Mouse (Mus musculus) gastrocnemius, postnatal 36 days (tissue): ENCODE measurements around the gene Snrnp70. TPM values are rescaled to one million over a fixed set of nuclear protein-coding genes. Genes with fewer than 3 reads are reported as not detected.

ENCODE experiments used
- DNase-seq, 2 experiments: peaks; one replicate each; pipeline ENCODE4 v3.0.0; 2022
- intact Hi-C: fragments of 180-260 bp; cut with DNase I; formaldehyde crosslinking; loops from one replicate; pipeline ENCODE4 v1.15.1; 2025
- total RNA-seq, 2 experiments: library from RNA; stranded (reverse); gene quantifications; 2 replicates each; pipeline ENCODE4 v1.2.3; 2021

The Snrnp70 gene
- total RNA-seq, 2 experiments from 2014 or later: 70.2 to 84.1 TPM

DNA sequence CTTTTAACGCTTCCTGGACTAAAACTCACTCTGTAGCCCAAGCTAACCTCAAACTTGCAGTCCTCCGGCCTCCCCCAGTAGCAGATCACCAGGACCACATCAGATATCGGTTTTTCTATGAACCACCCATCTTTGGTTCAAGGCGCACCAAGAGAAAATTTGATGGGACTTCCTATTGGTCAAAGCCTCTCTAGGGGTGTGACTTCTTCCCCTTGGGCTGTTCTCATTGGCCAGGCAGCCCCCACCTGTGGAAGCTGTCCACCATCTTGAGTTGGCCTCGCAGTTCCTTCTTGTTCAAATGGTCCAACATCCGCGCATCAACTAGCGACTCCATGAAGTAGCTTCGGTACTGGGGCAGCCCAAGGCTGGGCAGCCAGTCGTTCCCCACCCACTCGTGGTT is 53.5 kb downstream of the Snrnp70 start:
- intact Hi-C loops: loop anchor here (2.0 kb wide), 1 partner anchor 31 kb away; no protein-coding TSS in a partner anchor
- DNase-seq: no peak

DNA sequence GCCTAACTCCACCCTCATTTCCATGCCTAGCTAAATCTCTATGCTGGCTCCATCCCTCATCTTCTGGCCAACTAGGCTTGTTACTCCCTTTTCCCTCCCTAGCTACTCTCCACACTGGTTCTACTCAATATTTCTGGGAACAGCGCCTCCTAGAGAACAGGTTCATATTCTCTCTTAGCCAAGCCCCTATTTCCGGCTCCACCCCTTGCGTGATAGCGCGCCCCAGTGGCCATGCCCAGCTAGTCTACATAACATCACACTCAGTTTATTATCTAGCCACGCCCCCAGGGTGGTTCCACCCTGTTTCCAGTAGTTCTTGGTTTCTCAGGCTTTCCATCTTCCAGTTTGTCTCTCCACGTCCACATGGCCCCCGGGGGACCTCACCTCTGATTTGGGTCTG is 54.2 kb downstream of the Snrnp70 start:
- intact Hi-C loops: no loop called here
- peak; percentile 62 to 72 for DNase-seq

DNA sequence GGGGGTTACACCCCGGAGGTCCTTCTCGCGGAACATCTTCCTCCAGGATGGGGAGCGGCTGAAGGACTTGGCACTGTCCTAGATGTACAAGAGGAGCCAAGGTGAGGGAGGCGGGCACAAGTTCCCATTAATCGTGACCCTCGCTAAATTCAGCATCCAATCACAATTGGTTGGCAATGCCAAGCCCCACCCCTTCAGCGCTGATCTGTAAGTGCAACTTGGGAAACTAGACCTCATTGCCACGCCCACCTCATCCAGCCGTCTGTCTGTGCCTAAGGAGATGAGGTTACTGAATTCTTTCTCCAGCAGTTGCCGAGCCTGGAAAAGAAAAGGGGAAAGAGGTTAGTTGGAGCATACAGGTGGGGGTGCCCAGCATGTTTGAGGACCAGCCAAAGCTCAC is 54.9 kb downstream of the Snrnp70 start:
- intact Hi-C loops: no loop called here
- DNase-seq: no peak

DNA sequence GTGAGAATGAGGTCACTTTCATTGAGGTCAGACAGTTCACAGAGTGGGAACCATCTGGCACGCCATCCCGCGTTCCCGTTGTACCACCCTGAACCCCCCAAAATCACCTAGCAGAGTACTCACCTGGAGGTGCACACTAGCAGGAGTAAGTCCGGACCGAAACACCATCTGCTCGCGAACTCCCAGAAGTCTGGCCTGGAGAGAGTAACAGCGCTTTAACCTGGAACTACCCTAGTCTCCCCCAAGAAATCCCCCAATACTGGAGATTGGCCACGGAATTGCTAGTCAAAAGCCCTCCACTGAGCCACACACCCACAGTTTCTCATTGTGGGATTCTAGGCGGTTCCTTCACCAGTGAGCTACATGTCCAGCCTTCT is 55.5 kb downstream of the Snrnp70 start:
- intact Hi-C loops: no loop called here
- DNase-seq: no peak

DNA sequence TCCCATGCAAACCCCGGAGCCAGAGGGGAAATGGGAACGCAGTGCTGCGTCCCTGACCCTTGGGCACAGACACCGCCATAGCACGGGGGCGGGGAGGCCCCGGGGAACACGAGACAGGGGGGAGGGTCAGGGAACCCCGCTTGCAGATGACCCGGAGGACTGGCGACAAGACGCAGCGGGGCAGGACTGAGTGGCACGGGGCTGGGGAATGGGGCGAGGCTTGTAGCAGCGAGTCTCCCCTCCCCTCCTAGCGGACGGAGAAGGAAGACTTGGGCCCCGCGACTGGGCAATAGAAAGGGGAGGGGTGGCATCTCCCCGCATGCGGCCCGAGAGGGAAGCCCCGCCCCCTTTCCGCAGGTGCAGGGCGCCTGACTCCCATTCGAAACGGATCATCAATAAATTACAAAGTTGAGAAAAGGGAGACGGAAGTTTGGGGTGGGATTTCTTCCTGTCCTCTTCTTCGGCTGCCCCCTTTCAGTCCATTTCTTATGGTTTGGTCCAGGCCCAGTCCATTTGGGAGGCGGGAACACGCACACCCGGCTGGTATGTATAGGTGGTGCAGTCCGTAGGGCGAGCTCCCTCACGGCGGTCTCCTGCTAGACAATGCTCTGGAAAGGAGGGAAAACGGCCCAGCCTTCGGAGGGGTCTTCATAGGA is 56.0 kb downstream of the Snrnp70 start:
- intact Hi-C loops: no loop called here
- DNase-seq: peak in 1 of 2 experiments; percentile 43

DNA sequence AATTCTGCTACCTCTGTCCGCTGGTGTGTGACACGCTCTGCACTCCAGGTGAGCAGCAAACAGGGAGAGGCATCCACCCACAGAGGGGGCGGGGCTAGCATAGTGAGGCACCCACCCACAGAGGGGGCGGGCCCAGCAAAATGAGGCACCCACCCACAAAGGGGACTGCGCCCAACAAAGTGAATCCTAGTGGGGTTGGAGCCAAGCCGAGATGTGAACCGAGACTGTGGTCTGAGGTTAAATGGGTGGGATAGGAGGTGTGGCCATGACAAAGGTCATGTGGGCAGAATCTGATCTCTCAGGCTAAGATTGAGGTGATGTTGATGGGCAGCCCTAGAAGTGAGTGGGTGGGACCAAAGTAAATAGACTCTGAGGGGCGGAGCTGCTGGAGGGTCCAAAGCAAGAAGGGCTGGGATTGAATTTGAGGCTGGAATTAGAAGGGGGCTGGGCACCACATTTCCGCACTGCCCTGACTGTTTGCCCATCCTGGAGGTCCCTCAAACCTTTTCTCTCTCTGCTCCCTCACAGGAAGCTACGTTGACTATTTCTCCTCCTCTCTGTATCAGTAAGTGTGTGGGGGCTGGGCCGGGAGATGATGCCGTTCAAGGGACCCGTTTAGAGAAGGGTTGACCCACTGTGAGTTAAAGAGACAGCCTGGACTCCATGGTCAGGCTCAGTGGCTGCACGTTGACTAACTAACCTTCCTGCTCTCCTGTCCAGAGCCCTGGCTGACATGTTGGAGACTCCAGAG is 57.2 kb downstream of the Snrnp70 start:
- intact Hi-C loops: no loop called here
- DNase-seq: no peak

DNA sequence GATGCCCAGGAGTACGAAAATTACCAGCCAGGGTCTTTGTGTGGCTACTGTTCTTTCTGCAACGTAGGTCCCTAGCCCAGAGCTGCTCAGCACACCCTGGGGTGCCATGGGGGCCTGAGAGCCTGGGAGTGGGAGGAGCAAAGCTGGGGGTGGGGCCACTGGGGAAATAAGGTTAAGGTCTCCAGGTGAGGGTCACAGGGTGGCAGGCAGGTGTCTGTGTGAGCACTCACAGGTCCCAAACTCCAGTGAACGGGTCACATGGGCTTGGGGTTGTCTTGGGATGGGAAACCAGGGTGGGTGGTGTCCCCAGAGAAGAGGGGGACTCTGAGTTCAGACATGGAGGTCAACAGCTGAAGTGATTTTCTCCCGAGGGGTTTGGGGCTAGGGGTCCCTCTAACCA is 58.1 kb downstream of the Snrnp70 start:
- DNase-seq: no peak
- intact Hi-C loops: no loop called here

DNA sequence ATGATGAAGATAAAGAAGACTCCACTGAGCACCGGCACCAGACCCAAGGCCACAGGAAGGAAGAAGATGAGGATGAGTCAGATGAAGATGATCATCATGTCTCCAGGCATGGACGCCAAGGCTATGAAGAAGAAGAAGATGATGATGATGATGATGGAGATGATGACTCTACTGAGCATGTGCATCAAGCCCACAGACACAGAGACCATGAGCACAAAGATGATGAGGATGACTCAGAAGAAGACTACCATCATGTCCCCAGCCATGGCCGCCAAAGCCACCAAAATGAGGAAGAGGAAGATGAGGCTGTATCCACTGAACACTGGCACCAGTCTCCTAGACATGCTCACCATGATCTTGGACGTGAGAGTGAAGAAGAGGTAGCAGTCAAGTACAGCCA is 59.2 kb downstream of the Snrnp70 start:
- intact Hi-C loops: no loop called here
- DNase-seq: no peak

DNA sequence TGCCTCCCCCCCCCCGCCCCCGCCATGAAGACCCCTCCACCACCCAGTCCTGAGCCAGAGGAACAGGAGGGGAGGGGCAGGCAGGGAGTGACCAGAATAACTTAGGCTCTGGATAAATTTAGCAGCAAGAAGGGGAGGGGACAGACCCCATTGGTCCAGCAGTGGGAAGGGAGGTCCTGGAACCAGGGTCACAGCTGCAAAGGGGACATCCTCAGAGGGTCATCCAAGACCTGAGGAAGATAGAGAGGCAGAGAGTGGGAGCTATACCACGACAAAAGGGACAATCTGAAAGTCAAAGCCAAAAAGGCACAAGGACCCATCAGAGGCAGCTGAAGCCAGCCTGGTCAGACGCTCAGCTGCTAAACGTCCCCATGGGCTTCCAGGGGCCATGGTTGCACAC is 60.5 kb downstream of the Snrnp70 start, which contains the start of gene Hrc:
Gene Hrc (plus strand): TSS at position 235 of the 400 bp plus-strand sequence.
- intact Hi-C loops: no loop called here

DNA sequence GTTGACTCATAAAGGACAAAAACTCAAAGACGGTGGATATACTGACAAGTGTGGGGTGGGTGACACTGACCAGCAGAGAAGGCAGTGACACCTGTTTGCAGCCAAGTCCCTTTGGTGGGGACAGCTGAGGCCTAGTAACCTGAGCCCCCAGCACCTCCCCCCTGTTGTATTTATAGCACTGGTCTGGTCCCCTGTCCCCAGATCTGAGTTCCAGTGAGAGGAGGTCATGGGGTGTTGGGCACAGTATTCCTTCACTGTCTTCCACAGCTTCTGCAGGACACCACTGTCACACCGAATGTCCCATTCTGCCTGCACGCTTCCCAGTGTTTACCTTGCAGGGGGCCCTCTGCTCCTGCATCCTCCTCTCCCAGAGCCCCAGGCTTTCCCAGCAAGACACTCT is 60.9 kb downstream of the Snrnp70 start:
- DNase-seq: peak; percentile 37 to 44
- intact Hi-C loops: no loop called here

More for the DNA sequence above, 60.5 kb downstream of the Snrnp70 start, which contains the start of gene Hrc:
- DNase-seq: peak; percentile 25 to 50

DNA sequence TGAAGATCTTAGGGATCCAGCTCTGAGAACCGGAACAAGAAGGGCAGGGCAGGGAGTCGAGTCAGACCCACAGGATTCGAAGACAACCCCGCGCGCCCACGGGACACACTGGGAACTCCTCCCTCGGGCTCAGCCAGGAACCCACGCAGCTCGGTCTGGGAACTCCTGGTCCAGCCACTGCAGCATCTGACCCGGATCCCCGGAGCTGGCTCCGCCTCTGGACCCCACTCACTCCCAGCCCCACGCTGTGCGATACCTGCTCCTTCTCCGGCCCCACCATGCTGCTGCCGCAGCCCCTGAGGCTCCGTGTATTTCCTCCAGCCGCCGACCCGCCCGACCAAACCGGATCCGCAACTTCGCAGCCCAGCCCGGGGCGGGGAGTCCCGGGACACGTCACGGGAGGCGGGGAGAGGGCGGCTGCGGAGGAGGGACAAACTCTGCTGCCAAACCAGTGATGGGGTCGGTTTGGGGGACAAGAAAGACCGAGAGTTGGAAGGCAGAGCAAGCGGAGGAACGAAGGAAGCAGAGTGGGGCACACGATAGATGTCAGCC is 62.0 kb downstream of the Snrnp70 start, which contains the start of gene Trpm4:
Gene Trpm4 (minus strand): TSS at position 350 of the 552 bp plus-strand sequence.
- DNase-seq: peak; percentile 83 to 88
- intact Hi-C loops: no loop called here

DNA sequence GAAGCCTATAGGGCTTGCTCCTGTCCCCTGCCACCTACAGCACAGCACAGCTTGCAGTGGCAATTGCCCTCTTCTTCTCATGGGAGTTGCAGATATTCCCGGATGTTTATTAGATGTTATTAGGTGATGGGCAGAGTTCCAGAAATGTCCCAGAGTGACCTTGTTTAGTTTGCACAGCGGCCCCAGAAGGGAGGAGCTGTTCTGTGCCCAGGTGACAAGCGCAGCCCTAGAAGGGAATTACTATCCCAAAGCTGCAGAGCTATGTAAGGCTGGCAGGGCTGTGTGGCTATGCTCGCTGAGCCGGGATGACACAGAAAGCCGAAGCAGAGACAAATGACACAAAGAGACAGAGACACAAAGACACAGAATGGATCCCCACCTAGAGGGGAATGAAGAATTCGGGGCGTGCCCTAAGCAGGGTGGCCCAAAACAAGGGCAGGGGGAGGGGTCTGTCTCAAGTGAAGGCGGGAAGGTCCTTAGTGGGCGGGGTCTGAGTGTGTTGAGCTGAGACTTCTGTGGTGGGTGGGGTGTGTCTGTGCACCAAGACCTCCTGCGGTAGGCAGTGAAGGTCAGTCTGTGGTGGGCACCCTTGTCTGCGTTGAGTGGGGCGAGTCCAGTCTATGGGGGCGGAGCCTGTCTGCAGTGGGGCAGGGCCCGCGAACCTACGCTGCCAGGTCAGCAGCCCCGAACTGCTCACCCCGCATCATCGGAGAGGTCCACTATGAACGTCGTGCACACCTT is 62.7 kb downstream of the Snrnp70 start:
- no peak for DNase-seq
- intact Hi-C loops: no loop called here

DNA sequence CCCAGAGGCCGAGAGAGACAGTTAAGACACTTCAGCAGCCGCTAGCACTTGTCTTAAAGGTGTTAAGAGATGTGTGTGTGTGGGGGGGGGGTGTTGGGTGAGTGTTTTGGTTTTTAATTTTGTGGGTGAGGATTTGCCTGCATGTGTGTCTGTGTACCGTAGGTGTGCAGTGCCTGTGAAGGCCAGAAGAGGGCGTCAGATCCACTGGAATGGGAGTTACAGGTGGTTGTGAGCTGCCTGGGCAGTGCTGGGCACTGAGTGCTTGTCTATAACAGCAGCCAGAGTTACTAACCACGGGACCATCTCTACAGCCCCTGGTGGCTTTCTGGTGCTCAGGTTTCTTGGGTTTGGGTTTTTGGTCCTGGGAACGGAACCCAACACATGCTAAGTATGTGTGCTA is 64.0 kb downstream of the Snrnp70 start:
- no peak for DNase-seq
- intact Hi-C loops: no loop called here

DNA sequence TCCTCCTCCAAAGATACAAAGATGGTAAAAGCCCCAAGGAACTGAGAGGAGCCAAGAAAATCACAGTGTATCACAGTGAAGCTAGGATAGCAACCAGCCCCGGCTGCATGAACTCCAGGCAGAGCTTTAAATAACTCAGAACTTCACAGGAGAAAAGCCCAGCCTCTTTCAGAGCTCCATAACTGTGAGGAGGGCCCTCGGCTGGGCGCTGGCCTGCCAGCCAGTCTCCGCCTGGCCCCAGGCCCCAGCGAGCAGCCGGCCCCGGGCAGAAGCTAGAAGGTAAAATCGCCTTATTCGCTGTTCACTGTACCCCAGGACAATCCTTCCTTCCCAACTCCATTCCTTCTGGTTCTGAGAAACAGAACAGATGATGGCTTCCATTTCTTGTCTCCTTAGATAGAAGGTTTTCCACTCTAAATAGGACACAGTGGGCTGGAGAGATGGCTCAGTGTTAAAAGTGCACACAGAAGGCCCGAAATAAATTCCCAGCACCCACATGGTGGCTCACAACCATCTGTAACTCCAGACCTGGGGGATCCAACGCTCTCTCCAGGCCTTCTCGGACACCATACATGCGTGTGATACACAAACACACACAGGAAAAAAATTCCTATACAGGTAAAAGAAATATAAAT is 66.6 kb downstream of the Snrnp70 start:
- DNase-seq: no peak
- intact Hi-C loops: no loop called here

Other genes starting within 250 kb of the Snrnp70 start
- 10 to 100 TPM; 28.6 to 36.2 TPM for gene Pih1d1, start 241.4 kb downstream of the Snrnp70 start, total RNA-seq
- gene Aldh16a1, start 241.2 kb downstream of the Snrnp70 start, total RNA-seq: 10 to 100 TPM; 10.6 to 14.3 TPM
- gene Slc17a7, start 231.8 kb downstream of the Snrnp70 start, total RNA-seq: under 1 TPM; 0.76 to 0.79 TPM
- not detected for gene Gfy, start 216.2 kb downstream of the Snrnp70 start, total RNA-seq
- gene Pth2, start 214.7 kb downstream of the Snrnp70 start, total RNA-seq: not detected
- gene Ccdc155, start 190.8 kb downstream of the Snrnp70 start, total RNA-seq: not detected
- gene Dkkl1, start 183.6 kb downstream of the Snrnp70 start, total RNA-seq: not detected
- 1 to 10 TPM; 2.7 to 3.3 TPM for gene Tead2, start 180.0 kb downstream of the Snrnp70 start, total RNA-seq
- 1 to 10 TPM in 1 of 2 experiments, under 1 TPM in 1; 0.79 to 1.5 TPM for gene Cd37, start 156.6 kb downstream of the Snrnp70 start, total RNA-seq
- not detected for gene Slc6a16, start 154.7 kb downstream of the Snrnp70 start, total RNA-seq
- not detected for gene Slc6a21, start 118.2 kb downstream of the Snrnp70 start, total RNA-seq
- 10 to 100 TPM; 20.1 to 20.7 TPM for gene Trpm4, start 62.0 kb downstream of the Snrnp70 start, total RNA-seq
- gene Hrc, start 60.5 kb downstream of the Snrnp70 start, total RNA-seq: 100 to 1,000 TPM; 818 to 890 TPM
- gene Ppfia3, start 28.7 kb downstream of the Snrnp70 start, total RNA-seq: under 1 TPM; 0.07 to 0.08 TPM
- not detected for gene Lin7b, start 25.2 kb downstream of the Snrnp70 start, total RNA-seq
- 10 to 100 TPM; 78.3 to 85.9 TPM for gene Kcna7, start 9.9 kb upstream of the Snrnp70 start, total RNA-seq
- gene Ntf5, start 18.0 kb upstream of the Snrnp70 start, total RNA-seq: 1 to 10 TPM; 3.4 to 5.5 TPM
- gene Lhb, start 25.1 kb upstream of the Snrnp70 start, total RNA-seq: under 1 TPM; 0.54 to 0.67 TPM
- gene Gys1, start 39.1 kb upstream of the Snrnp70 start, total RNA-seq: 100 to 1,000 TPM; 275 to 279 TPM
- gene Ruvbl2, start 42.4 kb upstream of the Snrnp70 start, total RNA-seq: 10 to 100 TPM; 22.1 to 23.0 TPM
- gene Ftl1, start 64.1 kb upstream of the Snrnp70 start, total RNA-seq: 100 to 1,000 TPM; 132 to 146 TPM
- gene Bax, start 71.2 kb upstream of the Snrnp70 start, total RNA-seq: 10 to 100 TPM; 13.8 to 14.6 TPM
- under 1 TPM in 1 of 2 experiments, not detected in 1; 0.39 TPM for gene Tulp2, start 86.1 kb upstream of the Snrnp70 start, total RNA-seq
- 1 to 10 TPM; 6.1 to 6.6 TPM for gene Gm45808, start 91.1 kb upstream of the Snrnp70 start, total RNA-seq
- 10 to 100 TPM; 11.4 to 12.8 TPM for gene Dhdh, start 93.1 kb upstream of the Snrnp70 start, total RNA-seq
- gene Nucb1, start 114.7 kb upstream of the Snrnp70 start, total RNA-seq: 10 to 100 TPM; 48.6 to 65.4 TPM
- gene Ppp1r15a, start 130.5 kb upstream of the Snrnp70 start, total RNA-seq: 10 to 100 TPM; 22.9 to 25.3 TPM
- 1 to 10 TPM; 3.0 to 4.8 TPM for gene Plekha4, start 130.6 kb upstream of the Snrnp70 start, total RNA-seq
- gene Hsd17b14, start 159.2 kb upstream of the Snrnp70 start, total RNA-seq: 1 to 10 TPM; 1.9 to 2.8 TPM
- gene Bcat2, start 174.4 kb upstream of the Snrnp70 start, total RNA-seq: 10 to 100 TPM; 55.7 to 86.8 TPM
- gene Fgf21, start 219.7 kb upstream of the Snrnp70 start, total RNA-seq: not detected
- gene Fut1, start 221.5 kb upstream of the Snrnp70 start, total RNA-seq: not detected
- gene Izumo1, start 226.1 kb upstream of the Snrnp70 start, total RNA-seq: not detected
- 1 to 10 TPM; 6.9 to 7.0 TPM for gene Rasip1, start 231.7 kb upstream of the Snrnp70 start, total RNA-seq
- gene Mamstr, start 244.2 kb upstream of the Snrnp70 start, total RNA-seq: 10 to 100 TPM; 45.7 to 49.7 TPM